Mouse (Mus musculus) hindbrain, embryonic 11.5 days (tissue): ENCODE measurements around the gene Ctc1. TPM values are rescaled to one million over a fixed set of nuclear protein-coding genes. Genes with fewer than 3 reads are reported as not detected.

Experiments
- ATAC-seq: fragments of 200-750 bp; cut with Nextera tagmentation; 2 replicates; pipeline ENCODE4 v1.8.0; 2017; ENCODE audit warnings: mild to moderate bottlenecking, moderate TSS enrichment, moderate library complexity; ENCODE audit not compliant: low FRiP score
- DNase-seq: peaks from one replicate; pipeline ENCODE4 v3.0.0-alpha.2; 2015; ENCODE audit warnings: low spot score
- H3K27ac ChIP-seq: fragments of 300-500 bp; sonication (generic); 2 replicates; pipeline ENCODE4 v1.5.1; 2014; ENCODE audit warnings: mild to moderate bottlenecking, low read depth, low read length
- H3K27me3 ChIP-seq: fragments of 300-500 bp; sonication (generic); 2 replicates; pipeline ENCODE4 v1.6.1; 2014; ENCODE audit warnings: mild to moderate bottlenecking, low read length, moderate library complexity, mixed read lengths; ENCODE audit not compliant: control insufficient read depth, insufficient read depth
- H3K36me3 ChIP-seq: fragments of 300-500 bp; sonication (generic); 2 replicates; pipeline ENCODE4 v1.6.1; 2014; ENCODE audit warnings: mild to moderate bottlenecking, low read length, moderate library complexity, mixed read lengths; ENCODE audit not compliant: control insufficient read depth, insufficient read depth
- H3K4me1 ChIP-seq: fragments of 300-500 bp; sonication (generic); replicated peaks from 2 replicates; pipeline ENCODE4 v1.6.1; 2014; ENCODE audit warnings: low read length, mixed read lengths; ENCODE audit not compliant: control insufficient read depth, insufficient read depth
- H3K4me2 ChIP-seq: fragments of 300-500 bp; sonication (generic); replicated peaks from 2 replicates; pipeline ENCODE4 v1.6.1; 2014; ENCODE audit warnings: mild to moderate bottlenecking, low read depth, low read length
- H3K4me3 ChIP-seq: fragments of 300-500 bp; sonication (generic); 2 replicates; pipeline ENCODE4 v1.5.1; 2014; ENCODE audit warnings: low read depth, low read length
- H3K9ac ChIP-seq: fragments of 300-500 bp; sonication (generic); 2 replicates; pipeline ENCODE4 v1.6.1; 2014; ENCODE audit warnings: low read depth, low read length
- H3K9me3 ChIP-seq: fragments of 300-500 bp; sonication (generic); 2 replicates; pipeline ENCODE4 v1.6.1; 2016; ENCODE audit warnings: low read length; ENCODE audit not compliant: control insufficient read depth
- WGBS: fragments of 180-500 bp; shearing (Covaris S2); extraction: QIAGEN DNeasy Blood & Tissue Kit; methylation state at CpG from one replicate; pipeline ENCODE4 v1.1.7; 2014; 5-methylcytosine and 5-hydroxymethylcytosine counted together
- polyA plus RNA-seq: library from polyadenylated mRNA; unstranded; fragments of >200 nt; fragmentation: Nextera tagmentation; extraction: Ambion mirVana; gene quantifications from 2 replicates; pipeline ENCODE4 v1.2.1, GENCODE M21; 2014

Gene Ctc1
- polyA plus RNA-seq, 1 experiment from 2014 or later: 48.7 TPM

DNA sequence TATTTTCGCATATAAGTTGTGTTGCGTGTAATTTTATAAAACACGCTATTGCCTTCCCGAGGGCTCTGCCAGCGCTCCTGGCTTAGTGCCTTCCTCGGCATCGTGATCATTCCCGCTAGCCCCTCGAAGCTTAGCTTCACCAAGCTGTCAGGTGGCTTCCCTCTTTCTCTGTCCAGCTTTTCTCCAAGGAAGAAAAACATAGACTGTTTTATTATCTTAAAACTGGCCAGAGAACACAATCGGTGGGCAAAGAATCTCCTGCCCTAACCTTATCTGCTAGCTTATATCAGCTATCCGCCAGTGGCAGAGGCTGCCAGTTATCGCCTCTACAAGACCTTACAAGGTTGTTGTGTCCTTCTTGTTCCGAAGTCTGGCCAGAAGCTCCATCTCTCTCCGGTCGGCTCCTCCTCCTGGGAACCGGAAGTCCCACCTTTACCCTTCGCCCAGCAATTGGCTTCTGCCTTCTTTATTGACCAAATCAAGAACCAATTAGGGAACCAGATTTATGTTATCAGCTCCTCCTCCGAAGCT lies 3.6 kb upstream of the Ctc1 start:
- DNase-seq (peak; percentile 89), ATAC-seq (peak; percentile 53; the same call in 1 of the 2 replicates)
- H3K36me3 ChIP-seq: no peaks in the 10 kb centered on the region
- WGBS: 1% methylated on average over 18 of the region's 18 CpGs
- H3K4me3 ChIP-seq: peak overlapping the region; percentile 50
- peaks cover 5% of the 10 kb centered on the region for H3K4me1 ChIP-seq
- H3K27me3 ChIP-seq: no peaks in the 10 kb centered on the region
- peak overlapping the region; percentile 72 for H3K4me2 ChIP-seq
- peak overlapping the region; percentile 78 for H3K27ac ChIP-seq
- H3K9me3 ChIP-seq: no peaks in the 10 kb centered on the region
- H3K9ac ChIP-seq: peak overlapping the region; percentile 64

DNA sequence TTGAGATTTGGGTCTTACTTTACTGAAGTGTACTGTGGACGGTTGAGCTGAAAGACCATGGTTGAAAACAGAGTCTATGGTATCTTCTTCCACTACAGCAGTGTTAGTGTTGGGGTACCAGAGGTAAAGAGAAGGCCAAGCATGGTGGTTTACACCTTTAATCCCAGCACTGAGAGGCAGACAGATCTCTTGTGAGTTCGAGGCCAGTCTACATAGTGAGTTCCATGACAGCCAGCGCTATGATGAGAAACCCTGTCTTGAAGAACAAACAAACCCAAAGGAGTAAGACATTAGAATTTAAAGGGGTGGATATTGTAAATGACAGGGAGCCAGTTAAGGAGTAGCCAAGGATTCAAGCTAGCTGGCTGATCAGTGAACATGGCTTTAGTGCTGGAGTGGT lies 1.0 kb downstream of the Ctc1 start:
- H3K36me3 ChIP-seq: no peaks in the 10 kb centered on the region
- no peak for DNase-seq
- H3K4me3 ChIP-seq: peak overlapping the region; percentile 57
- WGBS: 68% methylated on average over 3 of the region's 3 CpGs
- ATAC-seq: no peak
- H3K9me3 ChIP-seq: no peaks in the 10 kb centered on the region
- H3K27ac ChIP-seq: no peak overlapping the region
- peak overlapping the region; percentile 64 for H3K4me2 ChIP-seq
- peak overlapping the region; percentile 77 for H3K9ac ChIP-seq
- peaks cover 5% of the 10 kb centered on the region for H3K4me1 ChIP-seq
- no peaks in the 10 kb centered on the region for H3K27me3 ChIP-seq

DNA sequence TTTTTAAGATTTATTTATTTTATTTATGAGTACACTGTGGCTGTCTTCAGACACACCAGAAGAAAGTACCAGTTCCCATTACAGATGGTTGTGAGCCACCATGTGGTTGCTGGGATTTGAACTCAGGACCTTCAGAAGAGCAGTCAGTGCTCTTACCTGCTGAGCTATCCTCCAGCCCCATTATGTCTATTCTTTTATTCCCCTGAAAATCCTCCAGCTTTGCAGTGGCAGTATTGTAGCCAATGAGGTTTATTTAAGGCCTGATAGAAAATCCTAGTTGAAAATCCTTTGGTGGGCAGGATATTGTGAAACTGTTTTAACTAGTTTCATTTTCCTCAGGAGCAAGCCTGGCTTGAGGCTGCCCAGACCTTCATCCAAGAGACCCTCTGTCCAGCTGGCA lies 5.0 kb downstream of the Ctc1 start:
- Histone ChIP-seq H3K4me2 (no peak overlapping the region), H3K9me3 (no peaks in the 10 kb centered on the region), H3K4me3 (no peak overlapping the region), H3K4me1 (peaks cover 5% of the 10 kb centered on the region; the same call in 1 of the 2 replicates), H3K9ac (no peak overlapping the region), H3K27ac (no peak overlapping the region), H3K36me3 (peaks cover 12% of the 10 kb centered on the region), H3K27me3 (no peaks in the 10 kb centered on the region)
- ATAC-seq: no peak
- DNase-seq: no peak

DNA sequence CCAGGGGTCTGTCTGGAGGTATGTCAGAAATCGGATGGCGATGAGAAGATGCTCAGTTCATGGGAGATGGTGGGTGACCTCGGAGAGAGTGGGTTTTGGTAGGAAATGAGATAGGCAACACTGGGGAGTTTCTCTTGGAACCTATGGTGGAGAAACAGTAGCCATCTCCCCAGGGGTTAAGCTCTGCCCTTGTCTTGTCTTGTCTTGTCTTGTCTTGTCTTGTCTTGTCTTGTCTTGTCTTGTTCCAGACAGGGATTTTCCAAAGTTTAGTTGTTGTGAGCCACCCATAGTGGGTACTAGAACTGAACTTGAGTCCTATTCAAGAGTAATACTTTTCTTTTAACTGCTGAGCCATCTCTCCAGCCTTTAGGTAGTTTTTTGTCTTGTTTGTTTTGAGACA lies 10.9 kb downstream of the Ctc1 start:
- Histone ChIP-seq H3K27me3 (no peaks in the 10 kb centered on the region), H3K4me3 (no peak overlapping the region), H3K27ac (no peak overlapping the region), H3K9me3 (no peaks in the 10 kb centered on the region), H3K36me3 (peaks cover 22% of the 10 kb centered on the region), H3K4me1 (no peaks in the 10 kb centered on the region), H3K4me2 (no peak overlapping the region), H3K9ac (no peak overlapping the region)
- ATAC-seq (no peak), DNase-seq (no peak)
- WGBS: 93% methylated on average over 3 of the region's 3 CpGs

DNA sequence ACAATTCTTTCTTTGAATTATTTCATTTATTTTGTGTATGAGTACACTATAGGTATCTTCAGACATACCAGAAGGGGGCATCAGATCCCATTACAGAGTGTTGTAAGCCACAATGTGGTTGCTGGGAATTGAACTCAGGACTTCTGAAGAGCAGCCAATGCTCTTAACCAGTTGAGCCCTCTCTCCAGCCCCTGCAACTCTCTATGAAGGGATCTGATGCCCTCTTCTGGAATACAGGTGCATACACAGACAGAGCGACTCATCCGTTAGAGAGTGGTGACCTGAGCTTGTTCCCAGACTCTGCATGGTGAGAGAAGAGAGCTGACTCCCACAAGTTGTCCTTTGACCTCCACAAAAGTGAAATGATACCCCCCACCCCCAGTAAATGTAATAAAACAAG lies 13.1 kb downstream of the Ctc1 start:
- Histone ChIP-seq H3K4me3 (no peak overlapping the region), H3K9me3 (no peaks in the 10 kb centered on the region), H3K36me3 (peaks cover 16% of the 10 kb centered on the region; the same call in 1 of the 2 replicates), H3K4me1 (no peaks in the 10 kb centered on the region), H3K27me3 (no peaks in the 10 kb centered on the region), H3K9ac (no peak overlapping the region), H3K4me2 (no peak overlapping the region), H3K27ac (no peak overlapping the region)
- 73% methylated on average over 2 of the region's 2 CpGs for WGBS
- ATAC-seq (no peak), DNase-seq (no peak)

DNA sequence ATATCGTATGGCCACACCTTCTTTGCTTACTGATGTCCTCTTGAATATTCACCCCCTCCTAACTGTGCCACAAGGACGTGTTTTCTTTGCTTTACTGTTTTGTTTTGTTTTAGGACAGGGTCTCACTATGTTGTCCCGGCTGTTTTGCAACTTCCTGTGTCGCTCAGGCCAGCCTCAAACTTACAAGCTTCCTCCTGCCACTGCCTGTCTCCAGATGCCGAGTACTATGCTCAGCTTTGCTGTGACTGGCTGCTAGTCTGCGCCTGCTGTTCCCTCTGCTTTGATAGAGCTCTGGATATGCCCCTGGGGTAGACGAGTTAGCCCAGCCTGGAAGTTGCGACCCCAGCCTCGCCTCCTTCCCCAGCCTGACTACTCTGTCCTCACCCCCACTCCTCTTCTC lies 17.8 kb downstream of the Ctc1 start:
- no peak overlapping the region for H3K9ac ChIP-seq
- no peak overlapping the region for H3K4me3 ChIP-seq
- no peaks in the 10 kb centered on the region for H3K27me3 ChIP-seq
- WGBS: 81% methylated on average over 9 of the region's 9 CpGs
- H3K27ac ChIP-seq: no peak overlapping the region
- H3K4me1 ChIP-seq: peaks cover under 1% of the 10 kb centered on the region; the same call in 1 of the 2 replicates
- peaks cover 2% of the 10 kb centered on the region; the same call in 1 of the 2 replicates for H3K36me3 ChIP-seq
- no peak overlapping the region for H3K4me2 ChIP-seq
- no peaks in the 10 kb centered on the region for H3K9me3 ChIP-seq
- DNase-seq (no peak), ATAC-seq (no peak)

DNA sequence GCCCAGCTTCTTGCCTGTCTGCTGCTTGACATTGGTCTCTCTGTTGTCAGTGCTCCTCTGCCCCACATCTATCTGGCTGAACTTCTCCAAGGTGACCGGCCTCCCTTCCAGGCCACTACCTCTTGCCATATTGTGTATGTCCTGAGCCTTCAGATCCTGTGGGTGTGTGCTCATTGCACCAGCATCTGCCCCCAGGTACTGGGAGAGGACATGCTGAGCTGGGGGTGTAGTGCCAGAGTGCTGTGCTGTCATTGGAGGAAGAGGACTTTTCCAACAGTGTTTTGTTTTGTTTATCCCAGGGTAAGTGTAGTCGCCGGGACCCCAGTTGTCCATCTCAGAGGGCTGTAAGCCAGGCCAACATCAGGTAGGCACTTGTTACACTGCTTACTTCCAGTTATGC lies 18.9 kb downstream of the Ctc1 start:
- H3K9ac ChIP-seq: no peak overlapping the region
- no peak overlapping the region for H3K27ac ChIP-seq
- 88% methylated on average over 3 of the region's 3 CpGs for WGBS
- H3K27me3 ChIP-seq: no peaks in the 10 kb centered on the region
- H3K4me3 ChIP-seq: no peak overlapping the region
- no peak overlapping the region for H3K4me2 ChIP-seq
- peaks cover 2% of the 10 kb centered on the region; the same call in 1 of the 2 replicates for H3K36me3 ChIP-seq
- no peak for DNase-seq
- peaks cover 3% of the 10 kb centered on the region; the same call in 1 of the 2 replicates for H3K4me1 ChIP-seq
- ATAC-seq: no peak
- H3K9me3 ChIP-seq: no peaks in the 10 kb centered on the region

DNA sequence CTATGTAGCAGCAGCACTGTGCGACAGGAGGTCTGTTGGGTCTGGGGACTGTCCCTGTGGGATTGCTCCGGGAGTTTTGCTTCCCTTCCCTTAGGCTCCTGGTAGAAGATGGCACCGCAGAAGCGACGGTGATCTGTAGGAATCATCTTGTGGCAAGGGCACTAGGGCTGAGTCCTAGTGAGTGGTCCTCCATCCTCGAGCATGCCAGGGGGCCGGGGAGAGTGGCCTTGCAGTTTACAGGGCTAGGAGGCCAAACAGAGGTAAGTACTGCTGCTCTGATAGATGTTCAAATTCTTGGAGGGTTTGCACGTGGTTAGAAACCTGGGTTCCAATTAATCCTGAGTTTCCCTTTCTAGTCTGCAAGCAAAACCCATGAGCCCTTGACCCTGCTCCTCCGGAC lies 19.7 kb downstream of the Ctc1 start:
- peak overlapping the region; percentile 58; the same call in 1 of the 2 replicates for H3K27ac ChIP-seq
- no peak for ATAC-seq
- DNase-seq: no peak
- H3K9me3 ChIP-seq: no peaks in the 10 kb centered on the region
- no peak overlapping the region for H3K4me2 ChIP-seq
- peaks cover 3% of the 10 kb centered on the region; the same call in 1 of the 2 replicates for H3K4me1 ChIP-seq
- H3K4me3 ChIP-seq: peak overlapping the region; percentile 13
- H3K36me3 ChIP-seq: peaks cover 2% of the 10 kb centered on the region; the same call in 1 of the 2 replicates
- H3K9ac ChIP-seq: 0 out of 2 replicates have a peak overlapping the region, but pooled peaks have one; percentile 11
- WGBS: 82% methylated on average over 9 of the region's 9 CpGs
- no peaks in the 10 kb centered on the region for H3K27me3 ChIP-seq

DNA sequence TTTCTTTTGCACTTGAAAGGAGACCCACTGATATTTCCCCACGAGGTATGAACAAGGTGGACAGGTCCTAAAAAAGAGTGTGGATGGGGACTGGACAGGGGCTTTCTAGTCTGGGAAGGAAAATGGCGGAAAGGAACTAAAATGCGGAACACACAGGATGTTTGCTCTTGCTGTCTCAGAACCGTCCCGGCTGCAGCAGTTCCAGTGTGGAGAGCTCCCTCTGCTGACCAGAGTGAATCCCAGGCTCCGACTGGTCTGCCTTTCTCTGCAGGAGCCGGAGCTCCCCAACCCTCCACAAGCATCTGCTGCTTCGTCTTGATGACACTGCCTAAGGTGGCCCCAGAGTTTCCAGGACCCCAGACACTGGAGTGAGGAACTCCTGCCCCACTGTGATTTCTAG lies 20.1 kb downstream of the Ctc1 start:
- DNase-seq: peak; percentile 85
- no peaks in the 10 kb centered on the region for H3K9me3 ChIP-seq
- H3K27ac ChIP-seq: peak overlapping the region; percentile 58; the same call in 1 of the 2 replicates
- no peaks in the 10 kb centered on the region for H3K27me3 ChIP-seq
- peak overlapping the region; percentile 13 for H3K4me3 ChIP-seq
- 6% methylated on average over 8 of the region's 8 CpGs for WGBS
- H3K9ac ChIP-seq: 0 out of 2 replicates have a peak overlapping the region, but pooled peaks have one; percentile 11
- peaks cover 3% of the 10 kb centered on the region; the same call in 1 of the 2 replicates for H3K4me1 ChIP-seq
- no peak; the same call in 1 of the 2 replicates for ATAC-seq
- H3K4me2 ChIP-seq: peak overlapping the region; percentile 18; the same call in 1 of the 2 replicates
- peaks cover 2% of the 10 kb centered on the region; the same call in 1 of the 2 replicates for H3K36me3 ChIP-seq
